Mouse (Mus musculus) urinary bladder, postnatal 36 days (tissue): Measurements from ENCODE around the gene Rab33b.
"Not testable (repeated sequence)": the region's sequence is repeated elsewhere in the genome, so short reads cannot be mapped to it uniquely, and the experiment has no call there.

Source experiments
- DNase-seq, 2 experiments: peaks; one replicate each; pipeline ENCODE4 v3.0.0; 2022; ENCODE audit warnings: low spot score in 2 of 2, mixed read lengths in 1 of 2

The Rab33b gene

DNA sequence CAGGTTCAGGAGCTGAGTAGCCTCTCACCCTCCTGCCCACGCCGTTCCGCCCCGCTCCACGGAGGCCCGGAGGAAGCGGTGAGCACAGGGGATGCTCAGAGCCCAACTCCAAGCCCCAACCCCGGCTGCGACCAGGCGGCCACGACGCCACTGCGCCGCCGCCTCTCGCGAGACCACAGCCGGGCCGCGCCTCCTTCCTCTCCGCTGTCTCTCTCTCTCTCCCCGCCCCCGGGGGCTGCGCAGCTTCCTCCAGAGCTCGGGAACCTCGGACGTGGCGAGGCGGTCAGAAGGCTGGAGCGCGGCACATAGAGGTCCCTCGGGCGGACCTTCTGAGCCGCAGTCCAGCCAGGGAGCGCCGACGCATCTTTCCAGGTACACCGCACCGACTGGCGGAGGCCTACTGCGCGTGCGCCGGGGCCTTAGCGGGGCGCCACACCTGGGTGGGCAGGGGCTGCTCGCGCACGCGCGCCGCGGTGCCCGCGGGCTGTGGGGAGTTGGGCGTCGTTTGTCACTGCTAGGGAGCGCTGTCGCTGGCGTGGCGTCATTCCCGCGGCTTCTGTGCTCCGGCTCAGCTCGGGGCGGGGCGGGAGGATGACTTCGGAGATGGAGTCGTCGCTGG, at the start of gene Rab33b:
TSS of gene Rab33b (plus strand) at position 180 of the 619 bp plus-strand sequence.
- DNase-seq = peak; percentile 95 to 96

DNA sequence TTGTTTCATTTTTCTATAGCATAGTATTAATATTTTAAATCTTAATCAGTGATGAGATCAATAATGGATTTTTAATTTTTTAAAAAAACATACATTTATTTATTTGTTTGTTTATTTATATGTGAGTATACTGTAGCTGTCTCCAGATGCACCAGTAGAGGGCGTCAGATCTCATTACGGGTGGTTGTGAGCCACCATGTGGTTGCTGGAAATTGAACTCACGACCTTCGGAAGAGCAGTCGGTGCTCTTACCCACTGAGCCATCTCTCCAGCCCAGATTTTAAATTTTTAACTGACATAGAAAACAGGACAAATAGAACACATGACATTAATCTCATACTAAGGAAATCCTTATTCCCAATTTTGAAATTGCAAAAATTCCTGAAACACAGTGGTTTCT, 49.4 kb upstream of the Rab33b start:
- DNase-seq = not testable (repeated sequence)

DNA sequence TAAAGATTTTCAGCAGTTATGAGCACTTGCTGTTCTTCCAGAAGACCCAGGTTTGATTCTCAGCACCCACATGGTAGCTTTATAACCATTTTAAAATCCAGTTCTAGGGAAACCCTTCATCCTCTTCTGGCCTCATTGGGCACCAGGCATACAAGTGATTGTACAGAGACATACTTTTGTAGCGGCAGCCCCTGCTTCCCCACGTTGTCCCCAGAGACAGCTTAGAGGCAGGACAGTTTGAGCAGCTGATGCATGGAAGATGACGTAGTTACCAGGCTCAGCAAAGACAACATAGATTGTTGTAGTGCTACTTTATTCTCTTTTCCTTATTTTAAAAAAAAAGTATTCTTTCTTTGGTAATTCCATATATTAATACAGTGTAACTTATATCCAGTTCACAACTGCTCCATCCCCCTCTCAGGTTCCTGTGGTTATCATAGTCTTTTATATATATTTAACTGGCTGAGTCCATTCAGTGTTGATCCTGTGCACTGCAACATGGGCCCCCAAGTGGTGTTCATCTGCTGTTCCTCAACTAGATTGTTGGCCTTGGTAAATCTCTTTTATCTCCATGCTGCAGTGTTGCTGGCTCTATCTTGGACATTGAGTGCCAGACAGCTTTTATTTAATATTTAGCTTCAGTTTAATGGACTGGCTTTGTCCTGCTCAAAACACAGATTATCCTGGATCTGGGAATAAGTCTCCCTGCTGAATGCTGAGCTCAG, 48.7 kb upstream of the Rab33b start:
- no peak for DNase-seq

DNA sequence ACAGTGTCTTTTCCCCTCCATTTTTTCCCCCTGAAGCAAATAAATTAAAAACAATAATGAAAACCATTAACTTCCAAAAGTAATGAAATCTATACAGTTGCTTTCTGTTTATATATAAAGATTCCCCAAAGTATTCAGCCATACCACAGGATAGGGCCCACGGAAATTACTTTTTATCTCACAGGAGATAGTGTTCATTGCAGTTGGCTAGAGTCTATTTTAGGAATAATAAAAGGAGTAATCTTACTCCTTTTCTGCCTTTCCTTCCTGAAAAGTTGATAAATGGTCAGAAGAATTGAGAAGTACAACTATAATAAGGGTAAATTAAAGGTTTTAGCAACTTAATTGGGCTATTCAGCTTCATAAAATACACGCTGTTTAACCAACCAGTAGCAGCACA, 15.2 kb upstream of the Rab33b start:
- no peak for DNase-seq

DNA sequence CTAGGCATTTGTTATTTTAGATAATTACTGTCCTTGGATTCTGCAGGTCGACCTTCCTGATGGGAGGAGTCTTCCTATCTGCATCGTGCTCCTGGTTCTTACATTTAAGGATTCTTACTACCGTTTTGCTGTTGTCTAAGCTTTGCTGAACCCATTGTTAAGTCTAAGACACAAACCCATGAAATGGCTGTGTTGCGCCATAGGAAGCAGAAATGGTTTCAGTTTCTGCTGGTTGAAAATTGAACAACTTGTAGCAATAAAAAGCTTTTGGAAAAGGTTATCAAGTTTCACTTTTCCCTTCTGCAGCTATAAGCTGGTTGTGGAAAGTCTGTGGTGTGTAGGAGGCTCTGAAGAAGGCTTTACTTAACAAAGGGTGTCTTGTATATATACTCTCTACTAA, 8.0 kb upstream of the Rab33b start:
- no peak for DNase-seq

DNA sequence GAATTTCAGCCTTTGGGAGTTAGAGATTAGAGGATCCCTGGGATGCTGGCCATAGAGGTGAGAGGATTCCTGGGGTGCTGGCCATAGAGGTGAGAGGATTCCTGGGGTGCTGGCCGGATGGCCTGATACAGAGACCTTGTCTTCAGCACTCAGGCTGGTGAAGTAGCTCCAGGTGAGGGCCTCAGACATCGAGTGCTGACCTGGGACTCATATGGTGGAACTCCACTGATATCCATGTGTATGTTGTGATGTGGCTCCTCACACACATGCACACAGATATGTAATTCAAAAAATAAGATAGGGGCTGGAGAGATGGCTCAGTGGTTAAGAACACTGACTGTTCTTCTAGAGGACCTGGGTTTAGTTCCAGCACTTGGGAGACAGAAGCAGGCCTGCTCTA, 3.8 kb upstream of the Rab33b start:
- DNase-seq = no peak

DNA sequence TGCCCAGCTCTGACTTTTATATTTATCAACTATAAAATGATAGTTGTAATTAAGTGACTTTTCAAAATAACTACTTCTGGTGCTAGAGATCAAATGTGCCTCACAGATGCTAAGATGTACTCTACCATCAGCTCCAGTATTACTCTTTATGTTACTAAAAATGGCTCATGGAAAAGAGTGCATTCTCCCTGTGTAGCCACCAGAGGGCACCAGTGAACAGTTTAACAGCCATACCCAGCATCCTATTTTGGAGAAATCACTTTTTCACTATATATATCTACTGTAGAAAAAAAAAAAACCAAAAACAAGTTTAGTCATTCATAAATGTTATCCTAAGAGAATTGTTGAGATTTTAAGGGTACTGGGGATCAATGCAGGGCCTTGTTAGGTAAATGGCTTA, 2.7 kb upstream of the Rab33b start:
- DNase-seq = peak in 1 of 2 experiments; percentile 40

DNA sequence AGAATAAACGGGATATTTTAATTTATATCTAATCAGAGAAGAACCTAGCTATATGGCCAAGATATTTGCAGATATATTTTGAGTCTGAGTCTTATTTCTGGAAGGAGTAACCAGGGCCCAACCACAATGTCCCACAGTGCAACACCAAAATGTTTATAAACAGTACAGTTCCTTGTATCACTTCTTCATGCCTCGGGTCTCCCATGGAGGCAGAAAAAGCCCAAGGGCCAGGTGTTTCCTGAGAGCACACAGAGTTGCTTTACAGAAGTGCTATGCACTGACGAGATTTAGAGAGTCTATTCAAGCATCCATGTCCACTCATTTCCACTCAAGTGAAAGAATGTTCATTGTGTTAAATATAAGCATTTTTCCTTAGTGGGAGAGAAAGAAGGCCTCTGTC, 1.8 kb upstream of the Rab33b start:
- no peak for DNase-seq

DNA sequence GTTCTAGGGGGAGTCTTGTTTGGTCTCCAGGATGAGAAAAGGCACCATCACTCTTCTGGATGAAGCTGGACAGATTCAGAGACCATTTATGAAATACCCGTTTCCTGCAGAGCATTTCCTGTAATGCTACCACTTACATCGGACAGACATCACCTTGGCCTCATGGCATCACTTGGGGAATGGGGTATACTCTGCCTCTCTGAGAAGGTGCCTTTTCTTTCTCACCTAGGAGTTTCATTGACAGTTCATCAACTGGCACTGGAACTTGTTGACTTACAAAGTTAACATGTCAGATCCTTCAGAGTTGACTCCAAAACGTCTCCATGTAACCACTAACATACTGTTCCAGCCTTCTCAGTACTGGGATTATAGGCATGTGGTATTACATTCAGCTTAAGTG, 939 bp upstream of the Rab33b start:
- no peak for DNase-seq

DNA sequence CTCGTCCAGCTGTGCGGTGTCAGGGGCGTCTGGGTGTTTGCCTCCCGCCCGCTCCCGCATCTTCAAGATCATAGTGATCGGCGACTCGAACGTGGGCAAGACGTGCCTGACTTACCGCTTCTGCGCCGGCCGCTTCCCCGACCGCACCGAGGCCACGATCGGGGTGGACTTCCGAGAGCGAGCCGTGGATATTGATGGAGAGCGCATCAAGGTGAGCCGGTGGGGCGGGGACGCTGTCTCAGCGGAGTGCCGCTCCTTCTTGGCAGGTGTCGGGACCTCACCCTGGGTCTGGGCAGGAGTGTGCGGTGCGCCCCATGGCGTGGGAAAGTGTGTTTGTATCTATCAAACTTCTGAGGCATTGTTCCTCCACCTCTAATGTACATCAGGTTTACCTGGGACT, 650 bp downstream of the Rab33b start:
- no peak for DNase-seq

DNA sequence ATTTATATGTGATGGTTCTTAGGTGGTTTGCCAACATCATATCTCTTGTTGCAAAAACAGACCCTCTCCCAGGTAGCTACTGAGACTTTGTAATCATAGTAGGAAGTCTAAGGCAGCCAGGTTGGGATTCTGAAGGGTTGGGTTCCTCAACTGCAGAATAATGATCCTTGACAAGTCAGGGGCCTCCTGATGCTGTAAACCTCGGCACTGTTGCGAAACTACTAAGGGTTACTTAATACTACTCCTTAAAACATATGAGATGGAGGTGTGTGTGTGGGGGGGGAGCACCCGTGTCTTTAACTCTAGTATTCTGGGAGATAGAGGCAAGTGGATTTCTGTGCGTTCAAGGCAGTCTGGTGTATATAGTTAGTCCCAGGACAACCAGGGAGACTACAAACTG, 1.6 kb downstream of the Rab33b start:
- no peak for DNase-seq

DNA sequence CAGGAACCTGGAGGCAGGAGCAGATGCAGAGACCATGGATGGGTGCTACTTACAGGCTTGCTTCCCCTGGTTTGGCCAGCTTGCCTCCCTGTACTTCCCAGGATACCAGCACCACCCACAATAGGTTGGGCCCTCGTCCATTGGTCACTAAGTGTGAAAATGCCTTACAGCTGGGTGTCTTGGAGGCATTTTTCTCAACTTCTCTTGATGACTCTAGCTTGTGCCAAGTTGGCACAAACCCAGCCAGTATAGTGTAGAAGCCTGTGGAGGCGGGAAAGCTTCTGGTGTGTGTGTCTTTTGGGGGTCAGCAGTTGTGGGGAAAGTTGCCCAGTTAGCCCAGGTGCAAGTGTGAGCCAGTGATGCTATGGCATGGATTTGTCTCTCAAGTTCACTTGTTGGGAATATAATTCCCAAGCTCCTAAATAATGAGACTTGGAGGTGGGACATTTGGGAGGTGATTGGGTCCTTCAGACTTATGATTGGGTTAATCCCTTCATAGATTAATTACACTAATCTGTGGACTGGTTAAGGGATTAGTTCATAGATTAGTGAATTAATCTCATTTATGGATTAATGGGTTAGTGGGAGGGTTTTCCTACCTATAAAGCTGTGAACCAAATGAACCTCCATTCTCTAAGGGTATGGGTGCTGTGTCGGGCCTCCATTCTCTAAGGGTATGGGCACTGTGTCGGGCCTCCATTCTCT, 2.9 kb downstream of the Rab33b start:
- DNase-seq = no peak

DNA sequence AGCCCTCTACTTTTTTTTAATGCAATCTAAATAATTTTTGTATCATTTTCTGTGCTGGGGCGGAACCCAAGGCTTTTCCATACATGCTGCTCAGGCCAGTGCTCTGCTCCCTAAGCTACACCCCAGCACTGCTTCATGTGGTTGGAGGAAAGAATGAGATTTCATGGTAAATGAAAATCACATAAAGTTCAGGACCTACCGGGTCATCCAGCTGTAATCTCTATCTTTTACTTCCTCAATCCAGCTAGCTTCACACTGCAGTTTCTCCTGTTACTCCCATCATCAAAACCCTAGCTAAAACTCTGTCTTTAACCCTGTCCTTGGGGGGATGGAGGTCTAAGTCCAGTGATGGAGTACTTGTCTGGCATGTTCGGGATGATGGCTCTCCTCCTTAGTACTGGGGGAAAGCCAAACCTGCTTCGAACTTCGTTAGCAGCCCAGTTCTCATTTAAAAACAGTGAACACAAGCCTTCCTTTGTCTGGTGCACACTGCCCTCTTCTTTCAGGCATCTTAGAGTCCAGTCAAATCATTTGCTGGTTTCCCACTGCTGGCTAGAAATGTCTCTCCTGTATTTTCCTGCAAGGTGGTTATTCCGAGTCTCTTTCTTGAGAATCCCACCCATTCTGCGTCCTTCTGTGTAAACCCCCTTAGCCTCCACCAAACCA, 6.5 kb downstream of the Rab33b start:
- DNase-seq = no peak

DNA sequence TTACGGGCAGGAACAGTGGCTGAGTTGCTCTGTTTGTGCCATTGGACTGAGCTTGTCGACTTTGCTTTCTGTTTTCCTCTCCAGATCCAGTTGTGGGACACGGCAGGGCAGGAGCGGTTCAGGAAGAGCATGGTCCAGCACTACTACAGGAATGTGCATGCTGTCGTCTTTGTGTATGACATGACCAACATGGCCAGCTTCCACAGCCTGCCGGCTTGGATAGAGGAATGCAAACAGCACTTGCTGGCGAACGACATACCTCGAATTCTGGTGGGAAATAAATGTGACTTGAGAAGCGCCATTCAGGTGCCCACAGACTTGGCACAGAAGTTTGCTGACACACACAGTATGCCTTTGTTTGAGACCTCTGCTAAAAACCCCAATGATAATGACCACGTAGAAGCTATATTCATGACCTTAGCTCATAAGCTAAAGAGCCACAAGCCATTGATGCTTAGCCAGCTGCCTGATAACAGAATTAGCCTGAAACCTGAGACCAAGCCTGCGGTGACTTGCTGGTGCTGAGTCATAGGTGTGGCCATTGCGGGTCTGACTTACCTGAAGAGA, 9.6 kb downstream of the Rab33b start:
- DNase-seq = peak in 1 of 2 experiments; percentile 37

DNA sequence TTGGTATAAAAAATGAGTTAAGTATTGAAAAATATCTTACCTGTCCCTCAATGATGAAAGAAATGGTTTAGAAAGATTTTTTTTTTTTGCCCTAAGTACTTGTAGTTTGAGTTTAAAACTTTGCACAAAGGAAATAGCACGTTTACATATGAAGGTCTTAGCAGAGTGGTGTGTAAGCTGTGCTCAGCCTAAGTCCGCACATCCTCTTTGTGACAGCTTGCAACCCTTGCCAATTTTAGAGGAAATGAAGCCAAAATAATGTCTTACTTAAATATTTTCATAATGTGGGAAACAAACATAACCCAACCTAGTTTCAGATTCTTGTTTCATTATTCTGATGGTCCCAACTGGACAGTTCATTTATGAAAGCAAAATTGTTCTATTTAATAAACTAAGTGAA, 10.7 kb downstream of the Rab33b start:
- no peak for DNase-seq

DNA sequence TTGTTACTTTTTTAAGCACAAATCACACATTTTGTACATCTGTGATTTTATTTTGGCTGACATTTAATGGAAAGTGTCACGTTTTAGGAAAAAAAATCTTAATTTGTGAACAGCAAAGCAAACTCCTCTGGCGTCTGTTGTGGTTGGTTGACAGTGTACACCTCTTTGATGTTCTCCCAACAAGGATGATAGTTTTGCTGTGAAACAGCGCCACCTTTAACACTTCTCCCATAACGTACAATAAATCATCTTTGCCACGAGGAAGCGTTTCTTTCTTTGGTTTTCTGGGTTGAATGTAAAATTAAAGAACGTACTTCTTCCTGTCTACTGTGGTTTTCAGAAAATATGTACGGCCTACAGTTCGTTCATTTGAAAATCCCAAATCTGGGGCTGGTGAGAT, 11.9 kb downstream of the Rab33b start:
- DNase-seq = no peak

DNA sequence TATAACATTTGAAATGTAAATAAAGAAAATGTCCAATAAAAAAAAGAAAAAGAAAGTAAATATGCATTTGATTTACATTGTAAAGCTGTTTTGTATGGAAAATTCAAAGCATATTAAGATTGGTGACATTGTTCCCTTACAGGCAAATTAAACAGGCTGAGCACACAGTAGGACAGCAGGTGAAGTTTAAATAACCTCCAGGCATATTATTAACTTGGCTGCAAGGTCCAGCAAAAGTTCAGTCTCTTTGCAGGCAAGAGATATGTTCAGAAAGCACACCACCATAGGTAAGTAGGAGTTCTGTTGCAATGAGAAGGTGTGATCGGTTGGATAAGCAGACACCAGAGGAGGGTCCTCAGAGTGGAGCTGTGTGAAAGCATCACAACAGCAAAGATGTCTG, 14.3 kb downstream of the Rab33b start:
- no peak for DNase-seq

DNA sequence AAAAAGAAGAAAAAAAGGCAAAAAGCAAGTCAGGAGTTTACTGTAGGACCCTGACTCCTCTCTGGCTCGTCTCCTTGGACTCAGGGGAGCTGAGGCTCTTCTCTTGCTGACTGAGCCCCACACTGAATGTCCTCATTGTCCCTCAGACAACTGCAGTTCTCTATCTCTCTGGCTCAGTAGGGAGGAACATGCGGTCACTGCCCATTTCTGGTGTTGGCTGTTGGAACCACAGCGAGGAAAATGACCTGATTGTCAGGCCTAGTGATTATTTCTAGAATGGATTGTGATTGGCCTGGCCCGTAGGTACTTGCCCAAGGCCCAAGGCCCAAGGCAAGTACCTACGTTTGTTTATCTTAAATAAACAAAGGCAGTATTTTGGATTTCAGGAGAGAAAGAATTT, 14.9 kb downstream of the Rab33b start:
- DNase-seq = no peak

DNA sequence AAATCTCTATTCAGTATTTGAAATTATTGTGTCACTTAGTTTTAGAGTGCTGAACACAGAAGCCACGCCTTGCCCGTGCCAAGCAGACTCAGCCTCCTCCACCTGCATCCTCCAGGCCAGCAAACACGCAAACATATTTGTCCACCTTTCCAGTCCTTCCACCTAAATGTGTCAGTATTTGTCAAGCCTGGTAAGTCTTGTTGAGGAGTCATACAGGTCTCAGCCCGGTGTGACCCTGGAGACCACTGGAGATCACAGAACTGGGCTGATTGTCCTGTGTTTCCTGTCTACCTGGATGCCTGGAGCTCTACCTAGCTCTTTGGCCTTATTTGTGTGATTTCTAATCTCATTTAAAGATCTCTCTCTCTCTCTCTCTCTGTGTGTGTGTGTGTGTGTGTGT, 16.2 kb downstream of the Rab33b start:
- DNase-seq = peak; percentile 32 to 58

DNA sequence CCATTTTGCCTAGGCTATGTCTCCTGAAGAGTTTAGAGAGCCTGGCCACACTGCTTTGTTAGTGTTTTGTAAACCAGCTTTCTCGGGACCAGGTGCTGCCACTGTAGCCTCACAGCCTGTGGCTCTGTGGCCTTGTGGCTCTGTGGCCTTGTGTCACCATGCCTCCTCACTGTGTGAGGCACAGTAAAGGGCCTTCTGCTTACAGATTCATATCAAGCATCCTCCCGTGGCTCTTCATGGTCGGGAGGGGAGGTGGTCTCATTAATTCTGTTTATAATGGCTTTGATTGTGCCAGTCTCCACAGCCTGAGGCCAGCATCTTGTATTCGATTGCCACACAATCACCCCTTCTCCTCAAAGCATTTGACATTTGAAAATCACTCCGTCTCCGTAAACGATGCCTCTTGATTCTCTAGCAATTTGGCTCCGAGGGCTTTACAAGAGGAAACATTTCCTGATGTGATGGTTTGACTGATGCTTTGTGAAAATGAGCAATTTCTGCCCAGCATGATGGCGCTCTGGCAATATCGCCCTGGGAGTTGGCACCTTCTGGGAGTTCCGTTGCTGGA, 20.7 kb downstream of the Rab33b start:
- DNase-seq = no peak

DNA sequence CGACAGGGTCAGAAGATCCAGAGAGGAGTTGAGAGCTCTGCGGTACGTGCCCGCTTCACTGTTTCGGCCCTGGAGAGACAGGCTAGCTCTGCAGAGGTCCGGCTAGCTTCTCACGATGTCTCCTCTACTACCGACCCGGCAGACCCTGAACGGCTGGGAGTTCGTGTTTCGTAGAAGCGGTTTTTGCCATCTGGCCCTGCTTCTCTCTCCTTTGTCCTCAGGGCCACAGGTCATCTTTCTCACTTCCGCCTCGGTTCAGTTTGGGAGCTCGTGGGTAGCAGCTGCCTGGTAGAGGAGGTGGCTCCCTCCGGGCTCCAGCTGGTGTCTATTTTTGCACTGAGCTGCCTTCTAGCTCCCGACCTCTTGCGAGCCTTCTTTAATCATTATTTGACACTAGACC, 21.7 kb downstream of the Rab33b start:
- no peak for DNase-seq

DNA sequence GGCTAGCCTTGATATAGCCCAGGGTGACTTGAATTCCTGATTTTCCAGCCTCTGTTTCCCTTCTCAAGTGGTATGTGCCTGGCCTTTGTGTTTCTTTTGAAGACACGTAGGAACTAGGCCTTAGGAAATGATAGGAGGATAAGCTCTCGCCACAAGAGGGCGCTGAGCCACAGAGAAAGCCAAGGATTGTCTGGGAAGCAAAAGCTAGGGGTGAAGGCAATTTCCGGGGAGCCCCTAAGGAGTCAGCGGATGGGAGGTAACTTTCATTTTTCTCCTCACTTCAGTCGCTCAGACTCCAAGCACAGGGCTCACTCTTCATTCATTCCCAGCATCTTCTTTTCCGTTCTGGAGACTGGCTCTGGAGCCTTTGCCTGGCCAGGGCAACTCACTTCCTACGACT, 27.2 kb downstream of the Rab33b start:
- peak; percentile 70 to 81 for DNase-seq
